Mouse (Mus musculus): ENCODE measurements at regions not wholly inside any gene's neighbourhood (a gene's known extent, or its start where the extent isn't known, plus 50 kb on each side); places are given as distances from the start of the nearest gene placed in this dataset.

GRCm38 (mm10) chr16:86945531-86946144 is 408.3 kb upstream of the N6amt1 start:
- Histone ChIP-seq H3K9ac (ENCODE audit: insufficient read depth, low read depth, low read length, poor library complexity, severe bottlenecking) (no peak overlapping the region), H3K4me3 (ENCODE audit: insufficient read depth in 1 of 2, low read depth in 1 of 2, low read length in 2 of 2, poor library complexity in 1 of 2, severe bottlenecking in 1 of 2) (no peak overlapping the region), H3K9me3 (ENCODE audit: control insufficient read depth, insufficient read depth, low read depth, low read length) (no peaks in the 10 kb centered on the region), H3K4me1 (ENCODE audit: control insufficient read depth in 2 of 2, insufficient read depth in 2 of 2, low read length in 2 of 2, poor library complexity in 1 of 2) (no peaks in the 10 kb centered on the region), H3K27ac (ENCODE audit: insufficient read depth, low read depth, low read length, poor library complexity, severe bottlenecking) (no peak overlapping the region), H3K36me3 (ENCODE audit: control insufficient read depth, insufficient read depth, low read length, poor library complexity, severe bottlenecking) (no peaks in the 10 kb centered on the region)
- DNase-seq (ENCODE audit: low read depth, low spot score): no peak
- TF ChIP-seq HCFC1 (IDR thresholded peaks at IDR 0.05; ENCODE audit: borderline replicate concordance, insufficient read depth, low read length) (no peak), ZC3H11A (IDR thresholded peaks at IDR 0.05; ENCODE audit: borderline replicate concordance, low read depth, low read length) (no peak), CHD2 (IDR thresholded peaks at IDR 0.05; ENCODE audit: low read depth, low read length) (no peak)
- in situ Hi-C loops (cut with MboI; ENCODE audit: low sequenced_read_pairs in 2 of 2, unreplicated experiment in 2 of 2): no loop called here

GRCm38 (mm10) chr16:86945058-86945457 is 408.9 kb upstream of the N6amt1 start:
- Histone ChIP-seq H3K4me3 (ENCODE audit: insufficient read depth in 1 of 2, low read depth in 1 of 2, low read length in 2 of 2, poor library complexity in 1 of 2, severe bottlenecking in 1 of 2) (no peak overlapping the region), H3K36me3 (ENCODE audit: control insufficient read depth, insufficient read depth, low read length, poor library complexity, severe bottlenecking) (no peaks in the 10 kb centered on the region), H3K9me3 (ENCODE audit: control insufficient read depth, insufficient read depth, low read depth, low read length) (no peaks in the 10 kb centered on the region), H3K9ac (ENCODE audit: insufficient read depth, low read depth, low read length, poor library complexity, severe bottlenecking) (no peak overlapping the region), H3K27ac (ENCODE audit: insufficient read depth, low read depth, low read length, poor library complexity, severe bottlenecking) (no peak overlapping the region), H3K4me1 (ENCODE audit: control insufficient read depth in 2 of 2, insufficient read depth in 2 of 2, low read length in 2 of 2, poor library complexity in 1 of 2) (no peaks in the 10 kb centered on the region)
- TF ChIP-seq ZNF384 (IDR thresholded peaks at IDR 0.05; ENCODE audit: low read depth, low read length) (no peak), MAFK (IDR thresholded peaks at IDR 0.05; ENCODE audit: insufficient read depth, low read depth, low read length) (no peak), HCFC1 (IDR thresholded peaks at IDR 0.05; ENCODE audit: borderline replicate concordance, insufficient read depth, low read length) (no peak), ZC3H11A (IDR thresholded peaks at IDR 0.05; ENCODE audit: borderline replicate concordance, low read depth, low read length) (no peak), CHD2 (IDR thresholded peaks at IDR 0.05; ENCODE audit: low read depth, low read length) (no peak)
- in situ Hi-C loops (cut with MboI; ENCODE audit: low sequenced_read_pairs in 2 of 2, unreplicated experiment in 2 of 2): no loop called here
- no peak for DNase-seq (ENCODE audit: low read depth, low spot score)

- in situ Hi-C loops (cut with MboI; ENCODE audit: low sequenced_read_pairs in 2 of 2, unreplicated experiment in 2 of 2): no loop called here
- no peak for TF ChIP-seq HCFC1 (IDR thresholded peaks at IDR 0.05; ENCODE audit: borderline replicate concordance, insufficient read depth, low read length)
- TF ChIP-seq ZNF384 (IDR thresholded peaks at IDR 0.05; ENCODE audit: low read depth, low read length): no peak
- TF ChIP-seq ZC3H11A (IDR thresholded peaks at IDR 0.05; ENCODE audit: borderline replicate concordance, low read depth, low read length): no peak
- no peak for TF ChIP-seq MAFK (IDR thresholded peaks at IDR 0.05; ENCODE audit: insufficient read depth, low read depth, low read length)
- TF ChIP-seq CHD2 (IDR thresholded peaks at IDR 0.05; ENCODE audit: low read depth, low read length): no peak
- H3K27ac ChIP-seq (ENCODE audit: insufficient read depth, low read depth, low read length, poor library complexity, severe bottlenecking): no peak overlapping the region
- H3K4me1 ChIP-seq (ENCODE audit: control insufficient read depth in 2 of 2, insufficient read depth in 2 of 2, low read length in 2 of 2, poor library complexity in 1 of 2): no peaks in the 10 kb centered on the region
- no peak overlapping the region for H3K9ac ChIP-seq (ENCODE audit: insufficient read depth, low read depth, low read length, poor library complexity, severe bottlenecking)
- no peaks in the 10 kb centered on the region for H3K9me3 ChIP-seq (ENCODE audit: control insufficient read depth, insufficient read depth, low read depth, low read length)
- H3K36me3 ChIP-seq (ENCODE audit: control insufficient read depth, insufficient read depth, low read length, poor library complexity, severe bottlenecking): no peaks in the 10 kb centered on the region
- no peak overlapping the region for H3K4me3 ChIP-seq (ENCODE audit: insufficient read depth in 1 of 2, low read depth in 1 of 2, low read length in 2 of 2, poor library complexity in 1 of 2, severe bottlenecking in 1 of 2)
- no peak for DNase-seq (ENCODE audit: low read depth, low spot score)
Observed at GRCm38 (mm10) chr16:86934989-86935388, 419.0 kb upstream of the N6amt1 start.

GRCm38 (mm10) chr16:86932765-86933164 is 421.2 kb upstream of the N6amt1 start:
- no peak for TF ChIP-seq ZNF384 (IDR thresholded peaks at IDR 0.05; ENCODE audit: low read depth, low read length)
- TF ChIP-seq HCFC1 (IDR thresholded peaks at IDR 0.05; ENCODE audit: borderline replicate concordance, insufficient read depth, low read length): no peak
- no peak for TF ChIP-seq CHD2 (IDR thresholded peaks at IDR 0.05; ENCODE audit: low read depth, low read length)
- no peak for TF ChIP-seq MAFK (IDR thresholded peaks at IDR 0.05; ENCODE audit: insufficient read depth, low read depth, low read length)
- no peak for TF ChIP-seq ZC3H11A (IDR thresholded peaks at IDR 0.05; ENCODE audit: borderline replicate concordance, low read depth, low read length)
- Histone ChIP-seq H3K9me3 (ENCODE audit: control insufficient read depth, insufficient read depth, low read depth, low read length) (no peaks in the 10 kb centered on the region), H3K27ac (ENCODE audit: insufficient read depth, low read depth, low read length, poor library complexity, severe bottlenecking) (no peak overlapping the region), H3K9ac (ENCODE audit: insufficient read depth, low read depth, low read length, poor library complexity, severe bottlenecking) (no peak overlapping the region), H3K4me3 (ENCODE audit: insufficient read depth in 1 of 2, low read depth in 1 of 2, low read length in 2 of 2, poor library complexity in 1 of 2, severe bottlenecking in 1 of 2) (no peak overlapping the region), H3K4me1 (ENCODE audit: control insufficient read depth in 2 of 2, insufficient read depth in 2 of 2, low read length in 2 of 2, poor library complexity in 1 of 2) (no peaks in the 10 kb centered on the region), H3K36me3 (ENCODE audit: control insufficient read depth, insufficient read depth, low read length, poor library complexity, severe bottlenecking) (no peaks in the 10 kb centered on the region)
- no peak for DNase-seq (ENCODE audit: low read depth, low spot score)
- in situ Hi-C loops (cut with MboI; ENCODE audit: low sequenced_read_pairs in 2 of 2, unreplicated experiment in 2 of 2): no loop called here

All from ES-E14 (cell line).